Mouse (Mus musculus): ENCODE measurements around the gene Dip2a.

- TF ChIP-seq GATA1 (IDR thresholded peaks at IDR 0.05; ENCODE audit: borderline replicate concordance, low read length) = no peak
- TF ChIP-seq FLI1 (IDR thresholded peaks at IDR 0.05; ENCODE audit: low read length) = no peak
Measured at GRCm38 (mm10) chr10:76212121-76212520, 133.0 kb downstream of the Dip2a start.

Data from megakaryocyte, embryonic 14.5 days (primary cell).